Mouse (Mus musculus) liver, adult 2 months (tissue): Measurements from ENCODE around the gene Slc4a10.

Source experiments
- CTCF ChIP-seq: fragments of 200-500 bp; IDR thresholded peaks from 2 replicates; pipeline ENCODE4 v1.5.1; 2011; ENCODE audit warnings: low read depth, low read length, control low read depth
- POLR2A ChIP-seq: fragments of 200-500 bp; IDR thresholded peaks from 2 replicates; pipeline ENCODE4 v1.6.1; 2011; ENCODE audit warnings: low read length, control low read depth; ENCODE audit not compliant: insufficient read depth; ENCODE audit errors: extremely low read depth

- no peak for TF ChIP-seq CTCF
- no peak for TF ChIP-seq POLR2A
Observed at GRCm38 (mm10) chr2:62339222-62339944, 293.1 kb downstream of the Slc4a10 start.
